Mouse (Mus musculus) thymus, postnatal 10 days (tissue): ENCODE results near the gene Zfp825.
"Not testable (repeated sequence)": the region's sequence is repeated elsewhere in the genome, so short reads cannot be mapped to it uniquely, and the experiment has no call there.

Source experiments
- DNase-seq, 2 experiments: peaks; one replicate each; pipeline ENCODE4 v3.0.0; 2021; ENCODE audit warnings: low spot score in 2 of 2

Gene Zfp825

GRCm38 (mm10) chr13:74493911-74494679 lies at the start of gene Zfp825:
Gene Zfp825, minus strand, starts transcription at chr13:74493992.
- DNase-seq = peak; percentile 75 to 76

DNA sequence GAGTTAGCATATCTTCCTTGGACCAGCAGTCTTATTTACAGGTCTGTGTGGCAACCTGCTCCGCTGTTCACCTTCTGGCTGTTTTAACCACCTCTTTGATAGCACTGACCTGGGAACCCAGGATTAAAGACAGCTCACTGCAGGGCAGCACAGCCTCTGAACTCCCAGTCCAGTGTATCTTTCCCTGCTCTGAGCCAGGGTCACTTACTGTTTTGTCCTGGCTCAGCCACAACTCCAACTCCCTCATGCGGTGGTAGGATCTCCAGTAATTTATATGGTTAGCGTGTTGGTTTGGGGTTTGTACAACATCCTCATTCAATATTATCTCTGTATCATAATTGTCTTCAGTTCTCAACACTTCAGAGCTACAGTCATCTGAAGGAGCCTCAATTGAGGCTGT lies 41.6 kb upstream of the Zfp825 start:
- DNase-seq = not testable (repeated sequence)

DNA sequence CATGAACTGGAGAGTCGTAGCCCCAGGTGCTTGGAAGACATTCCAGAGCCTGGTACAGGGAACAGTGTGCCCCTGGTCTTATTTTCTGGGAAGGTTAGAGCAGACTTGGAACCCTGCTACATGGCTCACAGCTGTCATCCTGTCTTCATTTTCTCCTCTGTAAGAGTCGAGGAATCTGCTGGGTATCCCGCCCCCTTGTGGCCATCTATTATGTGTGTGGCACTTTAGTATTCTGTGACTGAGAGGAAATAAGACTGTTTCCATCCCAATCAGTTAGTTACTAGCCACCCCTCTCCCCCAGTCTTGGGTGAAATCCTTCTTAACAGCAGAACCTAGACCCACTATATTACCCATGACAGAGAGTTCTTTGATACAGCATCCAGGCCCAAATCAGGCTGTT lies 41.1 kb upstream of the Zfp825 start:
- DNase-seq = peak; percentile 38 to 68

DNA sequence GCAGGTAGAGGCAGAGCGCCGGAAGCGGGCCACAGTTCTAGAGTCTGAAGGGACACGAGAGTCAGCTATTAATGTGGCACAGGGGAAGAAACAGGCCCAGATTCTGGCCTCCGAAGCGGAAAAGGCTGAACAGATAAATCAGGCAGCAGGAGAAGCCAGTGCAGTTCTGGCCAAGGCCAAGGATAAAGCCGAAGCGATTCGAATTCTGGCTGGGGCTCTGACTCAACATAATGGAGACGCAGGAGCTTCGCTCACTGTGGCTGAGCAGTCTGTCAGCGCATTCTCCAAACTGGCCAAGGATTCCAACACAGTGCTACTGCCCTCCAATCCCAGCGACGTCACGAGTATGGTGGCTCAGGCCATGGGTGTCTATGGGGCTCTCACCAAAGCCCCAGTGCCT lies 40.3 kb upstream of the Zfp825 start:
- DNase-seq = no peak

DNA sequence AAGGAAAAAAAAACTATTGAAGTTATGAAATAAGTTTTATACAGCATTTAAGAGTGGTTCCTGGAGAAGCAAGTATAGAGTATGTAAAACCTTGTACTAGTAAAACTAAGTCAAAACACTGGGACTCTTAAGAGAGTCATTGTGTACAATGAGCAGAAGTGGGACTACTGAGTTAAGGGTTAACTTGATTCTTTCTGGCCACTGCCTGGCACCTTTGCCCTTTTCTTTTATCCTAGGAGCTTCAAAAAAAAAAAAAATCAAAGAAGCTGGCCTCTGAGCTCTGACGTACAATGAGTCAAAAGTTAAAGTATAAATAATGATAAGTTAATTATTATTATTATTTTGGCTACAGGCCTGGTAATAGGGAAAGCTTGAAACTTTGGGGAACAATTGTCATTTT lies 37.5 kb upstream of the Zfp825 start:
- DNase-seq = not testable (repeated sequence)

GRCm38 (mm10) chr13:74529372-74529715 lies 35.6 kb upstream of the Zfp825 start:
- not testable (repeated sequence) for DNase-seq

DNA sequence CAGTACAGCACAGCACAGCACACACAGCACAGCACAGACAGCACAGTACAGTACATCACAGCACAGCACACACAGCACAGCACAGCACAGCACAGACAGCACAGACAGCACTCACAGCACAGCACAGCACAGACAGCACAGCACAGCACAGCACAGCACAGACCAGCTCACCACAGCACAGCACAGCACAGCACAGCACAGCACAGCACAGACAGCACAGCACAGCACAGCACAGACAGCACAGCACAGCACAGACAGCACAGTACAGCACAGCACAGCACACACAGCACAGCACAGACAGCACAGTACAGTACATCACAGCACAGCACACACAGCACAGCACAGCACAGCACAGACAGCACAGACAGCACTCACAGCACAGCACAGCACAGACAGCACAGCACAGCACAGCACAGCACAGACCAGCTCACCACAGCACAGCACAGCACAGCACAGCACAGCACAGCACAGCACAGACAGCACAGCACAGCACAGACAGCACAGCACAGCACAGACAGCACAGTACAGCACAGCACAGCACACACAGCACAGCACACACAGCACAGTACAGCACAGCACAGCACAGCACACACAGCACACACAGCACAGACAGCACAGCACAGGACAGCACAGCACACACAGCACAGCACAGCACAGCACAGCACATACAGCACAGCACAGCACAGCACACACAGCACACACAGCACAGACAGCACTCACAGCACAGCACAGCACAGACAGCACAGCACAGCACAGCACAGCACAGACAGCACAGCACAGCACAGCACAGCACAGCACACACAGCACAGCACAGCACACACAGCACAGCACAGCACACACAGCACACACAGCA lies 35.0 kb upstream of the Zfp825 start:
- DNase-seq = not testable (repeated sequence)

GRCm38 (mm10) chr13:74522481-74523237 lies 28.9 kb upstream of the Zfp825 start:
- peak; percentile 79 to 83 for DNase-seq

DNA sequence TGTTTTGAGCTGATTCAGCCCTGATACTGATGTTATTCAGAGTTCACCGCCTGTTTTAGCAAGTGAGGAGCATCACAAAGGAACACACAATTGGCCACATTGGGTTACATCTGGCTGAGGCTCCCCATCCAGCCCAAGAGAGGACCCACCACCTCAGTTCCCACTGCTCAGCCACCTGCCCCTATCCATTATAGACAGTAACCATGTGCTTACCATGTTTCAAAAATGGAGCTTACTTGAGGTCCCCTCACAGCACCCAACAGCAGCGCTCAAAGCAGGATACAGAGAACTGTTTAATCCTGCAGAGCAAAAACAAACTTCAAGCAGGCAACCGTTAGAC lies 28.3 kb upstream of the Zfp825 start:
- not testable (repeated sequence) for DNase-seq

GRCm38 (mm10) chr13:74507981-74508380 lies 14.2 kb upstream of the Zfp825 start:
- not testable (repeated sequence) for DNase-seq

GRCm38 (mm10) chr13:74502851-74503250 lies 9.1 kb upstream of the Zfp825 start:
- DNase-seq = not testable (repeated sequence)

DNA sequence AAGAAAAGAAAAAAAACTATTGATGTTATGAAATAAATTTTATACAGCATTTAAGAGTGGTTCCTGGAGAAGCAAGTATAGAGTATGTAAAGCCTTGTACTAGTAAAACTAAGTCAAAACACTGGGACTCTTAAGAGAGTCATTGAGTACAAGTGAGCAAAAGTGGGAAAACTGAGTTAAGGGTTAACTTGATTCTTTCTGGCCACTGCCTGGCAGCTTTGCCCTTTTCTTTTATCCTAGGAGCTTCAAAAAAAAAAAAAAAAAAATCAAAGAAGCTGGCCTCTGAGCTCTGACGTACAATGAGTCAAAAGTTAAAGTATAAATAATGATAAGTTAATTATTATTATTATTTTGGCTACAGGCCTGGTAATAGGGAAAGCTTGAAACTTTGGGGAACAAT lies 5.9 kb upstream of the Zfp825 start:
- DNase-seq = not testable (repeated sequence)

GRCm38 (mm10) chr13:74484326-74484725 lies 9.5 kb downstream of the Zfp825 start:
- DNase-seq = not testable (repeated sequence)

DNA sequence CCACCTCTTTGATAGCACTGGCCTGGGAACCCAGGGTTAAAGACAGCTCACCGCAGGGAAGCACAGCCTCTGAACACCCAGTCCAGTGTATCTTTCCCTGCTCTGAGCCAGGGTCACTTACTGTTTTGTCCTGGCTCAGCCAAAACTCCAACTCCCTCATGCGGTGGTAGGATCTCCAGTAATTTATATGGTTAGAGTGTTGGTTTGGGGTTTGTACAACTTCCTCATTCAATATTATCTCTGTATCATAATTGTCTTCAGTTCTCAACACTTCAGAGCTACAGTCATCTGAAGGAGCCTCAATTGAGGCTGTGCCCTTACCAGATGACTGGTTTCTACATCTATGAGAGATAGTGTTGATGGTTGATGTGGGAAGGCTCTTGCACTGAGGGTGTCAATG lies 22.3 kb downstream of the Zfp825 start:
- DNase-seq = not testable (repeated sequence)

DNA sequence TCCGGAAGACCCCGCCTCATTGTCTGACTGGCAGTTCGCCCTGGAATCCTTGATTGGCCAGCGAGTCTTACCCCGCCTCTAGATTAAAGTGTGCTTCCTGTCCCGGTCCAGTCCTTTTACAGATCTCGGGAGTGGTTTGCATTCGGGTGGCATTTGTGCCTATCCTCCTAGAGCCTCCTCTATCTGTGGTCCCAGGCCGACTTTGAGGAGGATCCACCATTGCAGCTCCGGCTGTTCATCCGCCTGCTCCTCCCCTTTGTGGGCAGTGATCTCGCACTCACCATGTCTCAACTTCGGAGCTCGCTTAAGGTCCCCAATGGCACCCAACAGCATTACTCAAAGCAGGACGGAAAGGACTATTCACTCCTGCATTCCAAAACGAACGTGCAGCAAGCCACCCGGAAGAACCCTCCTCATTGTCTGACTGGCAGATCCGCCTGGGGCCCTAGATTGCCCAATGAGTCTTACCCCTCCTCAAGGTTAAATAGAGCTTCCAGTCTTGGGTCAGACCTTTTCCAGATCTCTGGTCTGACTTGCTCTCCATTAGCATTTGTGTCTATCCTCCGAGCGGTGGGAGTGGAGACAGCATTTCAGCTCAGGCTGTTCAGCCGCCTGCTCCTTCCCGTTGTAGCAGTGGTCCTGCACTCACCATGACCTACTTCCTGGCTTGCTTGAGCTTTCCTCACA lies 30.9 kb downstream of the Zfp825 start:
- DNase-seq = peak; percentile 60 to 64

DNA sequence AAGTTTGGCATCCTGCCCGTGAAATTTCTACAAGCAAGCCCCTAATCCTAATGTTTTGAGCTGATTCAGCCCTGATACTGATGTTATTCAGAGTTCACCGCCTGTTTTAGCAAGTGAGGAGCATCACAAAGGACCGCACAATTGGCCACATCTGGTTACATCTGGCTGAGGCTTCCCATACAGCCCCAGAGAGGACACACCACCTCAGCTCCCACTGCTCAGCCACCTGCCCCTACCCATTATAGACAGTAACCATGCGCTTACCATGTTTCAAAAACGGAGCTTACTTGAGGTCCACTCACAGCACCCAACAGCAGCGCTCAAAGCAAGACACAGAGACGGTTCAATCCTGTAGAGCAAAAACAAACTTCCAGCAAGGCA lies 31.5 kb downstream of the Zfp825 start:
- not testable (repeated sequence) for DNase-seq

GRCm38 (mm10) chr13:74439895-74440294 lies 53.9 kb downstream of the Zfp825 start:
- no peak for DNase-seq
